Mouse (Mus musculus): Measurements from ENCODE around the gene 4930579G24Rik. TPM values are rescaled to one million over a fixed set of nuclear protein-coding genes. Genes with fewer than 3 reads are reported as not detected.
A peak's percentile ranks its signal among the peaks of the same experiment; 100 is the strongest.

Gene 4930579G24Rik
- polyA plus RNA-seq (2014; fragmentation: Nextera tagmentation; extraction: Ambion mirVana): 10.4 and 11.0 TPM in 2 replicates

GRCm38 (mm10) chr3:79628561-79629415 lies at the start of gene 4930579G24Rik:
4930579G24Rik (plus strand) TSS chr3:79629079.
- H3K9me3 ChIP-seq (replicated peaks; ENCODE audit: control insufficient read depth, low read length): peaks cover 5% of the 10 kb centered on the region; the same call in 1 of the 2 replicates
- peaks cover 3% of the 10 kb centered on the region for H3K4me1 ChIP-seq (ENCODE audit: control insufficient read depth, insufficient read depth, low read length)
- peak within 1 kb of the TSS; percentile 82 for H3K27ac ChIP-seq (ENCODE audit: low read depth, low read length)
- peak within 1 kb of the TSS; percentile 83 for H3K9ac ChIP-seq (ENCODE audit: low read length)
- peaks cover 19% of the 10 kb centered on the region for H3K36me3 ChIP-seq (ENCODE audit: control insufficient read depth, insufficient read depth, low read length)
- peak; percentile 99 for ATAC-seq
- peak within 1 kb of the TSS; percentile 83 for H3K4me2 ChIP-seq (ENCODE audit: low read length)
- peak within 1 kb of the TSS; percentile 71 for H3K4me3 ChIP-seq (ENCODE audit: low read depth, low read length)
- 0% methylated on average over 60 of the region's 60 CpGs for WGBS
- peak; percentile 100 for DNase-seq (ENCODE audit: low spot score)
- no peaks in the 10 kb centered on the region for H3K27me3 ChIP-seq (replicated peaks; ENCODE audit: control insufficient read depth, insufficient read depth, low read length)

- Histone ChIP-seq H3K9ac (ENCODE audit: low read length) (no peak overlapping the region), H3K27ac (ENCODE audit: low read depth, low read length) (no peak overlapping the region), H3K27me3 (replicated peaks; ENCODE audit: control insufficient read depth, insufficient read depth, low read length) (no peaks in the 10 kb centered on the region), H3K4me2 (ENCODE audit: low read length) (no peak overlapping the region), H3K36me3 (ENCODE audit: control insufficient read depth, insufficient read depth, low read length) (no peaks in the 10 kb centered on the region), H3K4me1 (ENCODE audit: control insufficient read depth, insufficient read depth, low read length) (no peaks in the 10 kb centered on the region; the same call in 1 of the 2 replicates), H3K9me3 (replicated peaks; ENCODE audit: control insufficient read depth, low read length) (no peaks in the 10 kb centered on the region), H3K4me3 (ENCODE audit: low read depth, low read length) (no peak overlapping the region)
- DNase-seq (ENCODE audit: low spot score): no peak
- ATAC-seq: no peak
- 72% methylated on average over 5 of the region's 5 CpGs for WGBS
These were observed 48.8 kb upstream of the 4930579G24Rik start for GRCm38 (mm10) chr3:79579891-79580575.

DNA sequence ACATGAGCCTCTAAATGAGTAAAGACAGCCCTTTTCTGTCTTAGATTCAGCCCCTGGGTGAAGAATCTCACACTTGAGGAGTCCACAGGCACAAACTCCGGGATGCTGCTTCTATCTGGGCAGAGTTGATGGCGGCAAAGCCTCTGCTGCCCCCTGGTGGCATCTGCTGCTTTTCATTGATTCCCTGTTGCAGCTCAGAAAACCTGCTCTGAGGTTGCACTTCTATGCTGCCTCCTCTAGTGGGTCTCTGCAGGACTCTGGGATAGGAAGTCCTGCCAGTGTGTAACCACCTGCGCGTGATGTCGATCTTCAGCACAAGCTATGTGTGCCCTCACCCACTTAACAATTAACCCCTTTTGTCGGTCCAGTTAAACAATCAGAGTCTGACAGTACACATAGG lies 42.1 kb upstream of the 4930579G24Rik start:
- DNase-seq (ENCODE audit: low spot score) (peak; percentile 94), ATAC-seq (peak; percentile 76)
- Histone ChIP-seq H3K4me1 (ENCODE audit: control insufficient read depth, insufficient read depth, low read length) (peaks cover 3% of the 10 kb centered on the region; the same call in 1 of the 2 replicates), H3K36me3 (ENCODE audit: control insufficient read depth, insufficient read depth, low read length) (no peaks in the 10 kb centered on the region), H3K4me3 (ENCODE audit: low read depth, low read length) (no peak overlapping the region), H3K4me2 (ENCODE audit: low read length) (0 out of 2 replicates have a peak overlapping the region, but pooled peaks have one; percentile 16), H3K9me3 (replicated peaks; ENCODE audit: control insufficient read depth, low read length) (no peaks in the 10 kb centered on the region), H3K27me3 (replicated peaks; ENCODE audit: control insufficient read depth, insufficient read depth, low read length) (0 out of 2 replicates have a peak, but pooled peaks cover 3% of the 10 kb centered on the region), H3K27ac (ENCODE audit: low read depth, low read length) (no peak overlapping the region), H3K9ac (ENCODE audit: low read length) (no peak overlapping the region)
- WGBS: 0% methylated on average over 6 of the region's 6 CpGs

GRCm38 (mm10) chr3:79589671-79590070 lies 39.2 kb upstream of the 4930579G24Rik start:
- DNase-seq (ENCODE audit: low spot score) (no peak), ATAC-seq (no peak)
- Histone ChIP-seq H3K4me3 (ENCODE audit: low read depth, low read length) (no peak overlapping the region), H3K9ac (ENCODE audit: low read length) (no peak overlapping the region), H3K4me1 (ENCODE audit: control insufficient read depth, insufficient read depth, low read length) (peaks cover 10% of the 10 kb centered on the region), H3K4me2 (ENCODE audit: low read length) (no peak overlapping the region), H3K27me3 (replicated peaks; ENCODE audit: control insufficient read depth, insufficient read depth, low read length) (0 out of 2 replicates have a peak, but pooled peaks cover 3% of the 10 kb centered on the region), H3K36me3 (ENCODE audit: control insufficient read depth, insufficient read depth, low read length) (peaks cover 12% of the 10 kb centered on the region), H3K27ac (ENCODE audit: low read depth, low read length) (no peak overlapping the region), H3K9me3 (replicated peaks; ENCODE audit: control insufficient read depth, low read length) (no peaks in the 10 kb centered on the region)
- WGBS: 86% methylated on average over 2 of the region's 2 CpGs

- 3% methylated on average over 63 of the region's 63 CpGs for WGBS
- peak within 1 kb of the TSS; percentile 84 for H3K9ac ChIP-seq (ENCODE audit: low read length)
- peak; percentile 91 for ATAC-seq
- H3K4me2 ChIP-seq (ENCODE audit: low read length): peak within 1 kb of the TSS; percentile 90
- peaks cover 10% of the 10 kb centered on the region for H3K4me1 ChIP-seq (ENCODE audit: control insufficient read depth, insufficient read depth, low read length)
- H3K9me3 ChIP-seq (replicated peaks; ENCODE audit: control insufficient read depth, low read length): no peaks in the 10 kb centered on the region
- DNase-seq (ENCODE audit: low spot score): peak; percentile 91
- 0 out of 2 replicates have a peak, but pooled peaks cover 3% of the 10 kb centered on the region for H3K27me3 ChIP-seq (replicated peaks; ENCODE audit: control insufficient read depth, insufficient read depth, low read length)
- H3K4me3 ChIP-seq (ENCODE audit: low read depth, low read length): peak within 1 kb of the TSS; percentile 84
- peak within 1 kb of the TSS; percentile 52 for H3K27ac ChIP-seq (ENCODE audit: low read depth, low read length)
- H3K36me3 ChIP-seq (ENCODE audit: control insufficient read depth, insufficient read depth, low read length): peaks cover 26% of the 10 kb centered on the region
These were observed 37.8 kb upstream of the 4930579G24Rik start, which contains the start of gene Ppid for GRCm38 (mm10) chr3:79590863-79591792. Ppid (plus strand) TSS chr3:79591342.

- Histone ChIP-seq H3K4me3 (ENCODE audit: low read depth, low read length) (peak overlapping the region; percentile 84), H3K27ac (ENCODE audit: low read depth, low read length) (peak overlapping the region; percentile 52; the same call in 1 of the 2 replicates), H3K9ac (ENCODE audit: low read length) (peak overlapping the region; percentile 84), H3K36me3 (ENCODE audit: control insufficient read depth, insufficient read depth, low read length) (peaks cover 34% of the 10 kb centered on the region), H3K4me1 (ENCODE audit: control insufficient read depth, insufficient read depth, low read length) (peaks cover 10% of the 10 kb centered on the region), H3K4me2 (ENCODE audit: low read length) (peak overlapping the region; percentile 90), H3K9me3 (replicated peaks; ENCODE audit: control insufficient read depth, low read length) (no peaks in the 10 kb centered on the region), H3K27me3 (replicated peaks; ENCODE audit: control insufficient read depth, insufficient read depth, low read length) (0 out of 2 replicates have a peak, but pooled peaks cover 3% of the 10 kb centered on the region)
- DNase-seq (ENCODE audit: low spot score) (no peak), ATAC-seq (peak; percentile 10)
- WGBS: 4% methylated on average over 15 of the region's 15 CpGs
These were observed 36.9 kb upstream of the 4930579G24Rik start for GRCm38 (mm10) chr3:79591793-79592471.

GRCm38 (mm10) chr3:79595468-79595867 lies 33.4 kb upstream of the 4930579G24Rik start:
- ATAC-seq (no peak), DNase-seq (ENCODE audit: low spot score) (no peak)
- Histone ChIP-seq H3K9me3 (replicated peaks; ENCODE audit: control insufficient read depth, low read length) (no peaks in the 10 kb centered on the region), H3K4me1 (ENCODE audit: control insufficient read depth, insufficient read depth, low read length) (peaks cover 10% of the 10 kb centered on the region), H3K36me3 (ENCODE audit: control insufficient read depth, insufficient read depth, low read length) (peaks cover 62% of the 10 kb centered on the region), H3K9ac (ENCODE audit: low read length) (no peak overlapping the region), H3K27me3 (replicated peaks; ENCODE audit: control insufficient read depth, insufficient read depth, low read length) (no peaks in the 10 kb centered on the region), H3K27ac (ENCODE audit: low read depth, low read length) (no peak overlapping the region), H3K4me3 (ENCODE audit: low read depth, low read length) (no peak overlapping the region), H3K4me2 (ENCODE audit: low read length) (no peak overlapping the region)
- 90% methylated on average over 7 of the region's 7 CpGs for WGBS

Data from forebrain, embryonic 14.5 days (tissue).